Mouse (Mus musculus): Measurements from ENCODE around the gene Mospd3. TPM values are rescaled to one million over a fixed set of nuclear protein-coding genes. Genes with fewer than 3 reads are reported as not detected.

Gene Mospd3
- 24.1 TPM for total RNA-seq (2023)

DNA sequence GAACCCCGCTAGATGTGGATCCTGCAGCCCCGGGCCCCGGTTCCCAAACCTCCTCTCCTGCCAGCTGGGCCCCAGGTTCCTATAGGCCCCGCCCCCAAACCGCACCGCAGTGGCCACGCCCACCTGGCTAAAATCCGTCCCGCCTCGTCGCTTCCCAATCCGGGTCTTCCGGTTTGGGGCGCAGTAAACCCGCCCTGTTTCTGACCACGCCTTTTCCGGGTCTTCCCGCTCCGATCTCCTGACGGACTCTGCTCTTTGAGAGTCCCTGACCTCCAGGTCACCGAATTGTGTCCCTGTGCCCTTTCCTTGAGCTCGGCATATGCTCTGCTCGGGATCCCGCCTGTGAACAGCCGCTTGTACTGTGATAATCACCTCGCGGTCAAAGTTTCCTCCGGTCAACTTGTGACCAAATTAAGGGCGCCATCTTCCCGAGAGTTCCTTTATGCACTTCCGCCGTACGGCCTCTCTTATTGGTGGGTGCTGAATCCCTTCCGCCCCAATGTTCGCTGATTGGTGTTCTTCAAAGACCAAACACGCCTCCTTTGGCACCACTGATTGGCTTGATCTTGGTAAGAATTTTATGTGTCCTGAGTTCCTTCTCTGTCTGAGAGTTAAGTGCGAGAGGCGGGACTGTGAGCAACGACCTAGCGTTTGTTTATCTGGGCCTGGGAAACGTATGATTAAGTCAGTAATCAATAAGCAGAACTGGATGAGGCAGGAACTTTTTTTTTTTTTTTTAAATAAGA is at the start of gene Mospd3:
Gene Mospd3, minus strand, starts transcription at position 440 of the 746 bp plus-strand sequence.

DNA sequence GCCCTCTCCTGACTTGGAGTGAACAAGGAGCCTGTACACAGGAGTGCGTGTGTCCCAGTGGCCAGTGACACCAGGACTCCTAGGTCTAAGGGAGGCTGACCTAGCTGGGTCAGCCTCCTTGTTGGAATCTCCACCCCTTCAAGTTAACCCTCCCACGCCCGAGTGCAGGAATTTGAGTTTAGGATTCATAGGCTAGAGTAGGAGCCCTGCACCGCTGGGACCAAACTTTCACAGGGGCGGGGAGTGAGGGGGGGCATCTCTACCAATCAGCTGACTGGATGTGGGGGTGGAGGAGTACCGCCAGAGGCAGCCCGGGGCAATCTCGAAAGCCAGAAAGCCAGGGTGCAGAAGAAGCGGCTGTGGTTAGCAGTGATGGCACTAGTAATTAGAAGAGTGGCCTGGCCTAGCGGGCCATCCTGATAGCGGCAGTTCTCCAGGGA is 44.8 kb upstream of the Mospd3 start, which contains the start of gene Irs3:
Gene Irs3, minus strand, starts transcription at position 63 of the 440 bp plus-strand sequence.

DNA sequence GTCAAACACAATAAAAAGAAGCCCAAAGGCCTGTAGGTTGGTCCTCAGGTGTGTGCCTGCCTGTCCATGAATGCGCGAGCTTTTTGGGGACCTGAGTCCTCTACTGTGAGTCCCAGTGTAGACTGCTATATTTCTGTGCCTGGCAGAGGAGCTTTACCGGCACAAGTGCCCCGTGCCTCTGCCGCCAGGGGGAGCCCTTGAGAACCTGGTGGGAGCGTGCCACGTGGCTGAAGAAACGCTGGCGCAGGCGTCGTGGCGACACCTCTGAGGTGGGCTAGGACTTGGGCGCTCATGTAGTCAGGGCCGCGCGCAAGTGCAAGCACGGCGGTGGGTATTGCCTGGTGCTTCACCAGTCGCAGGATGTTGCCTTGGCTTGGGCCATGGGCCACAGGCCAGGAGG is 40.2 kb upstream of the Mospd3 start, which contains the start of gene Sap25:
Gene Sap25, plus strand, starts transcription at position 281 of the 400 bp plus-strand sequence.

DNA sequence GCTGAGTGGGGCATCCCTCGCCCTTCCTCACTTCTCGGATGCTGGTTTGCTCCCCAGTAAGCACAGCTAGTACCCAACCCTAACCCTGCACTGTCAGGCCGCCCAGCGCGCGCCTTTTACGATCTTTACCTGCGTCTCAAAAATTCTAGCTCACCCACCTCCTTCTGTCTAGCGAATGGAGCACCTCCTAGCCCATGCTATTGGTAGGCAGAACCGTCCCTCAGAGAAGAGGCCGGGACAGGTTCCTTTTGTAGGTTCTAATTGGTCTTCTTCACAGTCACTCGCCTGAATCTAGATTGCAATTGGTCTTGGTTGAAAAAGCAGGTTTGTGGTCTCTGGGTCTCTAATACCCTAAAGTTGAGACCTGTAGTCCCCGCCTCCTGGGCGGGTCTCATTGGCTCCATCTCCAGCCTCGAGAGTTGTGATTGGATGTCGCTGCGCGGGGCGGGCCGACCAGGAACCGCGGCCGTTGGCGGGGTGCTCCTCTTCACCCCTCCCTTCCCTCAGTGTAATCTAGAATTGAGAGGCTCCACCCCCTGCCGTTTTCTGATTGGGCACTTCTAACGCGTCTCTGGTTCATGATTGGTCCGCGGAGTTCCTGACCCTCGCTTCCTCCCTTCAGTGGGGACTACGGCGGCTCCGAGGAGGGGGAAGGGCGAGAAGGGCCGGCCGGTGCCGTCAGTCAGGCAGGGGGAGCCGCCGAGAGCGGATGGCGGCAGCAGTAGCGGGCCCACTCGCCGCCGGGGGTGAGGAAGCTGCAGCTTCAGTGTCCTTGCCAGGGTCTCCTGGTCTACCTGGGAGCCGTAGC is 27.8 kb upstream of the Mospd3 start, which contains the start of the genes Fbxo24, Lrch4 and Gm20605:
Gene Fbxo24, minus strand, starts transcription at position 505 of the 808 bp plus-strand sequence.
Gene Lrch4, plus strand, starts transcription at position 624 of the 808 bp plus-strand sequence.
Gene Gm20605, plus strand, starts transcription at position 678 of the 808 bp plus-strand sequence.

DNA sequence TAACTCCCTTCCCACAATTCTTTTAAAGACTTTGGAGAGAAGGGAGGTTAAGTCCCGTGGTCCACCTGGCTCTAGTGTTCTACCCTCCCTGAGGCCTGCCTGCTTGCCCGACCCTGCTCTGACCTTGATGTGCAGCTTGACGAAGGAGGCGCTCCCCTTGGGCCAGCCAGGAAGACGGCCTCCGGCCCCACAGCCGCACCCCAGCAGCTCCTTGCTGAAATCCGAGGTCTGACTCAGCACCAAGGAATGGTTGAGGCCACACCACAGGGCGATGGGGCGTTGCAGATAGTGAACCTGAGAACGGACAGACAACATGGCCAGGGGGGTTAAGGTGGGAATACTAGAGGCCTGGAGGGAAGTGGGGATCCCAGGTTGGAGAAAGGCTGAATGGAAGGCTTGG is 12.7 kb upstream of the Mospd3 start, which contains the start of gene Pcolce:
Gene Pcolce, minus strand, starts transcription at position 235 of the 400 bp plus-strand sequence.

DNA sequence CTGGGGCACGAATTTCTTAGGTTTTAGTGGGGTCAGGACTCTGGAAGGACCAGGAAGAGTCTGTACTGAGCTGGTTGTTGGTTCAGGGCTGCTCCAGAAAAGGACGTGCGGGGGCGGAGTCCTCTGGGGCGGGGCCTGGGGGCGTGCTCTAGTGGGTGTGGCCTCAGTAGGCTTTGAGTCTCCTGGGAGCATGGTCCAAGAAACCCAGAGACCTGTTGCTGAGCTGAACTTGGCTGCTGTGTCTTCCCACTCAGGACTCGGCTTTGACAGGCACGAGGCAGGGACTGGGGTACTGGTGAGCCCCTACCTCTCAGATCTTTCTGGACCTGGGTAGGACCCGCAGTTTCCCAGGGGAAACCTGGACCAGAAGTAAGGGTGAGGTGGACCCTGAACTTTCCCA is 31.2 kb downstream of the Mospd3 start, which contains the start of gene Tfr2:
Gene Tfr2, plus strand, starts transcription at position 176 of the 400 bp plus-strand sequence.

DNA sequence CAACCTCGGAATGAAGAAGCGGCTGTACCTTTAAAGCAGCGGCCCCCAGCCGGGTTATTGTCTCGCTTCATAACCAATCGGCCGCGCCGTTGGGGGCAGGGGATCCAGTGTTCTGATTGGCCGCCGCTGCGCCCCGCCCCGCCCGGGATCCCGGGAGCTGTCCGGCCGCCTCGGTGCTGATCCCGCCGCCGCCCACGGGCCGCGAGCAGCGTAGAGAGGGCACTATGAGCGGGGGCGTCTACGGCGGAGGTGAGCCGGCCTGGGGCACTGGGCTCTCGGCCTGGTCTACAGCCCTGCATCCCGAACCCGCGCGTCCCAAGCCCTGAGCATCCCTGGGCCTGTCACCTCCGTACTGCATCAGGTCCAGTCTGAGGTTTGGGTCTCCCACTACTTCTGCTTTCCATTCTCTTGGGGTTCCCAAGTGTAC is 47.4 kb downstream of the Mospd3 start, which contains the start of gene Actl6b:
Gene Actl6b, plus strand, starts transcription at position 107 of the 427 bp plus-strand sequence.

Other genes with a start within 250 kb of the Mospd3 start
- 0.03 TPM for gene Zan, start 124.0 kb downstream of the Mospd3 start, total RNA-seq (2023)
- gene Pop7, start 98.5 kb downstream of the Mospd3 start, total RNA-seq (2023): 30.3 TPM
- gene Gigyf1, start 82.5 kb downstream of the Mospd3 start, total RNA-seq (2023): 92.9 TPM
- gene Epo, start 67.8 kb downstream of the Mospd3 start, total RNA-seq (2023): not detected
- gene Gnb2, start 67.5 kb downstream of the Mospd3 start, total RNA-seq (2023): 300 TPM
- gene Actl6b, start 47.5 kb downstream of the Mospd3 start, total RNA-seq (2023): not detected
- gene Tfr2, start 31.2 kb downstream of the Mospd3 start, total RNA-seq (2023): not detected
- 1.2 TPM for gene Pcolce, start 12.7 kb upstream of the Mospd3 start, total RNA-seq (2023)
- 0.34 TPM for gene Fbxo24, start 27.9 kb upstream of the Mospd3 start, total RNA-seq (2023)
- gene Lrch4, start 28.1 kb upstream of the Mospd3 start, total RNA-seq (2023): 171 TPM
- gene Gm20605, start 28.1 kb upstream of the Mospd3 start, total RNA-seq (2023): 44.2 TPM
- 81.9 TPM for gene Sap25, start 40.3 kb upstream of the Mospd3 start, total RNA-seq (2023)
- gene Irs3, start 44.7 kb upstream of the Mospd3 start, total RNA-seq (2023): not detected
- gene Agfg2, start 83.7 kb upstream of the Mospd3 start, total RNA-seq (2023): 22.2 TPM
- 1.3 TPM for gene Nyap1, start 140.5 kb upstream of the Mospd3 start, total RNA-seq (2023)
- gene Tsc22d4, start 144.7 kb upstream of the Mospd3 start, total RNA-seq (2023): 190 TPM
- 22.6 TPM for gene Ppp1r35, start 177.8 kb upstream of the Mospd3 start, total RNA-seq (2023)
- 196 TPM for gene Mepce, start 186.6 kb upstream of the Mospd3 start, total RNA-seq (2023)
- gene Zcwpw1, start 186.7 kb upstream of the Mospd3 start, total RNA-seq (2023): 26.4 TPM
- gene Pilra, start 235.2 kb upstream of the Mospd3 start, total RNA-seq (2023): 1.9 TPM